Mouse (Mus musculus): ENCODE data around the gene Pfn3.
"Not testable (repeated sequence)": the region's sequence is repeated elsewhere in the genome, so short reads cannot be mapped to it uniquely, and the experiment has no call there.

The Pfn3 gene

GRCm38 (mm10) chr13:55444937-55445315, 29.9 kb upstream of the Pfn3 start, which contains the start of gene Grk6:
Grk6 (plus strand) TSS chr13:55445072.
- H3K27me3 ChIP-seq (ENCODE audit: control insufficient read depth, insufficient read depth, low read length, poor library complexity, severe bottlenecking), result no peaks in the 10 kb centered on the region
- peak; percentile 100 for DNase-seq (ENCODE audit: low read depth, low spot score)
- H3K36me3 ChIP-seq (ENCODE audit: control insufficient read depth, insufficient read depth, low read length, poor library complexity, severe bottlenecking), result no peaks in the 10 kb centered on the region; the same call in none of the 2 replicates

GRCm38 (mm10) chr13:55444286-55444936, 29.4 kb upstream of the Pfn3 start:
- Histone ChIP-seq H3K36me3 (ENCODE audit: control insufficient read depth, insufficient read depth, low read length, poor library complexity, severe bottlenecking) (no peaks in the 10 kb centered on the region; the same call in 1 of the 2 replicates), H3K27me3 (ENCODE audit: control insufficient read depth, insufficient read depth, low read length, poor library complexity, severe bottlenecking) (no peaks in the 10 kb centered on the region)
- peak; percentile 92 for DNase-seq (ENCODE audit: low read depth, low spot score)

GRCm38 (mm10) chr13:55443799-55444285, 28.8 kb upstream of the Pfn3 start:
- Histone ChIP-seq H3K36me3 (ENCODE audit: control insufficient read depth, insufficient read depth, low read length, poor library complexity, severe bottlenecking) (no peaks in the 10 kb centered on the region), H3K27me3 (ENCODE audit: control insufficient read depth, insufficient read depth, low read length, poor library complexity, severe bottlenecking) (no peaks in the 10 kb centered on the region)
- DNase-seq (ENCODE audit: low read depth, low spot score), result peak; percentile 75

GRCm38 (mm10) chr13:55437111-55437629, 22.1 kb upstream of the Pfn3 start:
- DNase-seq (ENCODE audit: low read depth, low spot score), result peak; percentile 56
- H3K27me3 ChIP-seq (ENCODE audit: control insufficient read depth, insufficient read depth, low read length, poor library complexity, severe bottlenecking); H3K36me3 ChIP-seq (ENCODE audit: control insufficient read depth, insufficient read depth, low read length, poor library complexity, severe bottlenecking): not testable (repeated sequence)

- Histone ChIP-seq H3K36me3 (ENCODE audit: control insufficient read depth, insufficient read depth, low read length, poor library complexity, severe bottlenecking) (no peaks in the 10 kb centered on the region), H3K27me3 (ENCODE audit: control insufficient read depth, insufficient read depth, low read length, poor library complexity, severe bottlenecking) (no peaks in the 10 kb centered on the region)
- peak; percentile 88 for DNase-seq (ENCODE audit: low read depth, low spot score)
Observed at GRCm38 (mm10) chr13:55431889-55432685, 17.1 kb upstream of the Pfn3 start.

GRCm38 (mm10) chr13:55430566-55430965, 15.5 kb upstream of the Pfn3 start:
- Histone ChIP-seq H3K36me3 (ENCODE audit: control insufficient read depth, insufficient read depth, low read length, poor library complexity, severe bottlenecking) (no peaks in the 10 kb centered on the region), H3K27me3 (ENCODE audit: control insufficient read depth, insufficient read depth, low read length, poor library complexity, severe bottlenecking) (no peaks in the 10 kb centered on the region)
- no peak for DNase-seq (ENCODE audit: low read depth, low spot score)

- peak; percentile 75 for DNase-seq (ENCODE audit: low read depth, low spot score)
- no peaks in the 10 kb centered on the region for H3K27me3 ChIP-seq (ENCODE audit: control insufficient read depth, insufficient read depth, low read length, poor library complexity, severe bottlenecking)
Observed at GRCm38 (mm10) chr13:55429226-55429888, 14.3 kb upstream of the Pfn3 start.

GRCm38 (mm10) chr13:55426613-55427012, 11.6 kb upstream of the Pfn3 start, which contains the start of gene F12:
F12 (minus strand) TSS chr13:55426793.
- no peaks in the 10 kb centered on the region for H3K36me3 ChIP-seq (ENCODE audit: control insufficient read depth, insufficient read depth, low read length, poor library complexity, severe bottlenecking)
- DNase-seq (ENCODE audit: low read depth, low spot score), result no peak
- no peaks in the 10 kb centered on the region for H3K27me3 ChIP-seq (ENCODE audit: control insufficient read depth, insufficient read depth, low read length, poor library complexity, severe bottlenecking)

More at GRCm38 (mm10) chr13:55429226-55429888, 14.3 kb upstream of the Pfn3 start:
- no peaks in the 10 kb centered on the region for H3K36me3 ChIP-seq (ENCODE audit: control insufficient read depth, insufficient read depth, low read length, poor library complexity, severe bottlenecking)

- no peaks in the 10 kb centered on the region for H3K36me3 ChIP-seq (ENCODE audit: control insufficient read depth, insufficient read depth, low read length, poor library complexity, severe bottlenecking)
- peak; percentile 85 for DNase-seq (ENCODE audit: low read depth, low spot score)
- no peaks in the 10 kb centered on the region for H3K27me3 ChIP-seq (ENCODE audit: control insufficient read depth, insufficient read depth, low read length, poor library complexity, severe bottlenecking)
Observed at GRCm38 (mm10) chr13:55420933-55421800, 6.1 kb upstream of the Pfn3 start.

GRCm38 (mm10) chr13:55420018-55420932, 5.2 kb upstream of the Pfn3 start:
- H3K36me3 ChIP-seq (ENCODE audit: control insufficient read depth, insufficient read depth, low read length, poor library complexity, severe bottlenecking), result no peaks in the 10 kb centered on the region
- DNase-seq (ENCODE audit: low read depth, low spot score), result no peak
- H3K27me3 ChIP-seq (ENCODE audit: control insufficient read depth, insufficient read depth, low read length, poor library complexity, severe bottlenecking), result no peaks in the 10 kb centered on the region

GRCm38 (mm10) chr13:55419142-55419541, 4.1 kb upstream of the Pfn3 start:
- no peaks in the 10 kb centered on the region for H3K27me3 ChIP-seq (ENCODE audit: control insufficient read depth, insufficient read depth, low read length, poor library complexity, severe bottlenecking)
- H3K36me3 ChIP-seq (ENCODE audit: control insufficient read depth, insufficient read depth, low read length, poor library complexity, severe bottlenecking), result no peaks in the 10 kb centered on the region
- no peak for DNase-seq (ENCODE audit: low read depth, low spot score)

- DNase-seq (ENCODE audit: low read depth, low spot score), result peak; percentile 92
- H3K36me3 ChIP-seq (ENCODE audit: control insufficient read depth, insufficient read depth, low read length, poor library complexity, severe bottlenecking), result no peaks in the 10 kb centered on the region
Observed at GRCm38 (mm10) chr13:55418004-55418403, 3.0 kb upstream of the Pfn3 start.

GRCm38 (mm10) chr13:55413333-55413732, 1.7 kb downstream of the Pfn3 start:
- no peak for DNase-seq (ENCODE audit: low read depth, low spot score)
- Histone ChIP-seq H3K27me3 (ENCODE audit: control insufficient read depth, insufficient read depth, low read length, poor library complexity, severe bottlenecking) (no peaks in the 10 kb centered on the region), H3K36me3 (ENCODE audit: control insufficient read depth, insufficient read depth, low read length, poor library complexity, severe bottlenecking) (no peaks in the 10 kb centered on the region)

More at GRCm38 (mm10) chr13:55418004-55418403, 3.0 kb upstream of the Pfn3 start:
- no peaks in the 10 kb centered on the region for H3K27me3 ChIP-seq (ENCODE audit: control insufficient read depth, insufficient read depth, low read length, poor library complexity, severe bottlenecking)
